Mouse (Mus musculus) thymus, adult 2 months (tissue): ENCODE results near the gene Gpr152.

ENCODE experiments used
- CTCF ChIP-seq: fragments of 200-500 bp; IDR thresholded peaks from 2 replicates; pipeline ENCODE4 v1.5.1; 2012; ENCODE audit warnings: mild to moderate bottlenecking, control low read depth, low read length, moderate library complexity, borderline replicate concordance; ENCODE audit not compliant: control insufficient read depth, poor library complexity, insufficient read depth; ENCODE audit errors: extremely low read depth
- POLR2A ChIP-seq: fragments of 200-500 bp; IDR thresholded peaks from 2 replicates; pipeline ENCODE4 v1.6.1; 2012; ENCODE audit warnings: mild to moderate bottlenecking, low read length, control low read depth, moderate library complexity; ENCODE audit not compliant: control insufficient read depth, poor library complexity, insufficient read depth; ENCODE audit errors: extremely low read depth

DNA sequence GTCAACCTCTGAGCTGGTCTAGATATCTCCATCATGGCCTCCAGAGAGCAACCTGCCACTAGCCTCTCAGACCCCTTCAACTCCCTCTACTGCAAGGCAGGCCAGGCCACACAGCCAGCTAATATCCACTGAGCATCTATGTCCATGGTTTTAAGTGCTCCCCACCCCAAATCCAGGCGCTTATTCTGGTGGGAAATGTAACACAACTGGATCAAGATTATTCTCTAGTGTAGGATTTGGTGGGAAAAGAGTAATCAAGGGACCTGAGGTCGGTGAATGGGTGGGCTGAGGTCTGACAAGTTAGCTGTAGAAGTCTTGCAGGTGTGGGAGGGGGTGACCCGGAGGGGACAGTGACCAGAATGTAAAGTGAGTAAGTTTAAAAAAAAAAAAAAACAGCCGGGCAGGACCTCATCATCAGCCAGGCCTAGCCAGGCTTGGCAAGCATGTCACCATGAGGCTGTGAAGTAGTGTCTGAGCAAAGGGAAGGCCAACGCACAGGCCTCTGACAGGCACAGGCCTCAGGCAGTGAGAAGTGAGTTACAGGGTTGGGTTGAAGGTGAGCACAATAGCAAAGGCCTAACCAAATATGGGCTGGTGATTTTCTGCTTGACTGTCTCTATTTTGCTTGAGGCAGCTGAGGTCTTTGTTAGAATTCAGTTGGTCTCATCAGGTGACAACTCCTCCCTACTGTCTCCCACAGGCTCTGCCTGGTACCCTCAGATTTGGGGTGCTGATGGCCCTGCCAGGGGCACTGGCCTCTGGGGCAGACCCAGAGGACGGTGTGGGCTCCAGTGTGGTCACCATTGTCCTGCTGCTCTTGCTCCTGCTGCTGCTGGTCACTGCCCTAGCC, 15.9 kb downstream of the Gpr152 start:
- TF ChIP-seq POLR2A (no peak), CTCF (no peak)
